Mouse (Mus musculus) 416B (cell line): Measurements from ENCODE around the gene Junb.

Source experiments
- DNase-seq: peaks from one replicate; pipeline ENCODE4 v3.0.0; 2011; ENCODE audit warnings: low read depth

Junb gene

GRCm38 (mm10) chr8:84937620-84938485 lies 40.7 kb downstream of the Junb start:
- DNase-seq = no peak

- no peak for DNase-seq
Observed at GRCm38 (mm10) chr8:84936962-84937546, 41.5 kb downstream of the Junb start, which contains the start of gene Mast1. Mast1 (minus strand) TSS chr8:84937359.

GRCm38 (mm10) chr8:84936041-84936961 lies 42.2 kb downstream of the Junb start:
- no peak for DNase-seq

GRCm38 (mm10) chr8:84935489-84935888 lies 43.0 kb downstream of the Junb start:
- no peak for DNase-seq

- no peak for DNase-seq
Observed at GRCm38 (mm10) chr8:84934860-84935259, 43.7 kb downstream of the Junb start.

GRCm38 (mm10) chr8:84933767-84934559 lies 44.6 kb downstream of the Junb start:
- no peak for DNase-seq

GRCm38 (mm10) chr8:84930582-84930981 lies 47.9 kb downstream of the Junb start:
- no peak for DNase-seq

GRCm38 (mm10) chr8:84928456-84929306 lies 49.8 kb downstream of the Junb start:
- DNase-seq = peak; percentile 57

GRCm38 (mm10) chr8:84927513-84927912 lies 51.0 kb downstream of the Junb start:
- no peak for DNase-seq

GRCm38 (mm10) chr8:84925557-84925956 lies 53.0 kb downstream of the Junb start:
- DNase-seq = no peak
